Mouse (Mus musculus) R1 (cell line): ENCODE measurements around the gene Dqx1.

Source experiments
- DNase-seq: peaks from one replicate; pipeline ENCODE4 v3.0.0-alpha.2; 2018; ENCODE audit warnings: low read depth, low spot score

Dqx1 gene

DNA sequence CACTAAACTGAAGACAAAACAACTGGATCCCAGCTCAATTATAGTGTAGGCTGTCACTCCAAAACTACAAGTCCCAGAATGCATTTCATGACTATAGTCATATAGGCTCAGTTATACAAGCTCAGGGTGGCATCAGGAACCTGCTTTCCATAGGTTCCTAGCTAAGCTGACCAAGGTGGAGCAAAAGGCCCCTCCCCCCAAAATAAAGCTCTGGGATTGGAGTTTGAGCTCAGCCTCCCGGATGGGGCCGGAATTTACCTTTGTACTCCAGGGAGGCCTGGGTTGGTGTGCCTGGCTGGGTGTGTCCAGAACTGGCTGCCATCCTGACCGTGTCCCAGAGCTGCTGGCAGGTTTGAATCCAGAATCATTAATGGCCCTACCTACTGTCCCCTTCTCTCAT, at the start of gene Dqx1:
Gene Dqx1, plus strand, starts transcription at position 55 of the 400 bp plus-strand sequence.
- DNase-seq: peak; percentile 94

DNA sequence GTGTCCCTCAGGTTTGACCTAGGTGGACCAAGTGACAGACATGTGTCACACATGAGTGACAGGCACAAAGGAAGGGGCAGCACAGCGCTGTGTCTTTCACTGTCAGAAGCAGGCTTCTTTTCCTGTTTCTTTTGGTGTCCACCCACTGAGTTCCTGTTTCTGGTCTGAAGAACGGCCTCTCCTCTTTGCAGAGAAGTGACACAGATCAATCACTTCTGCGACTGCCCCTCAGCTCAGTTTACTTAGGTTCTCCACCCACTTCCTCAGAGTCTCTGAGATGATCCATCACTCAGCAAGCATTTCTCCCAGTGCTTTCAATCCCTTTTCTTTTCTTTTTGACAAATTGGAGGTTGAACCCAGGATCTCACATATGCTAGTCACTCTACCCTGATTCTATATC, 49.0 kb upstream of the Dqx1 start:
- no peak for DNase-seq

GRCm38 (mm10) chr6:83010010-83010409, 47.6 kb upstream of the Dqx1 start:
- DNase-seq: no peak

- DNase-seq: no peak
Measured at GRCm38 (mm10) chr6:83011255-83011654, 46.4 kb upstream of the Dqx1 start.

- DNase-seq: no peak
Measured at GRCm38 (mm10) chr6:83011756-83012155, 45.9 kb upstream of the Dqx1 start.

DNA sequence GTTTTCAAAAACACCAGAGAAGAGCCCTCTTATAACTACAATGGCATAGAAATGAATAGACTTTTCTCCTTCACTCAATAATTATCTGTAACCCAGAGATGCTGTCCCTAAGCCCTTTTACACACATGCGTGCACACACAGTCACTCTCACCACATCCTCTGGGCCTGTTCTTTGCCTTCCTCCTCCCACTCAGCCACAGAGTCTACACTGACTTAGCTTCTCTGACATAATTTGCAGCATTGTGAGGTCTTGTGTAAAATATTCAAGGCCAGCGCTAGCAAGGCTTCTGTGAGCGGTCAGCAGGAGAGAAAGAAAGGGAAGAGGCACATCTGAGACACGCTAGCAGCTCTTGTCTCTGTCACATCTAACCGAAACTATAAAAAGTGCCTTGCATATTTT, 44.2 kb upstream of the Dqx1 start:
- DNase-seq: no peak

DNA sequence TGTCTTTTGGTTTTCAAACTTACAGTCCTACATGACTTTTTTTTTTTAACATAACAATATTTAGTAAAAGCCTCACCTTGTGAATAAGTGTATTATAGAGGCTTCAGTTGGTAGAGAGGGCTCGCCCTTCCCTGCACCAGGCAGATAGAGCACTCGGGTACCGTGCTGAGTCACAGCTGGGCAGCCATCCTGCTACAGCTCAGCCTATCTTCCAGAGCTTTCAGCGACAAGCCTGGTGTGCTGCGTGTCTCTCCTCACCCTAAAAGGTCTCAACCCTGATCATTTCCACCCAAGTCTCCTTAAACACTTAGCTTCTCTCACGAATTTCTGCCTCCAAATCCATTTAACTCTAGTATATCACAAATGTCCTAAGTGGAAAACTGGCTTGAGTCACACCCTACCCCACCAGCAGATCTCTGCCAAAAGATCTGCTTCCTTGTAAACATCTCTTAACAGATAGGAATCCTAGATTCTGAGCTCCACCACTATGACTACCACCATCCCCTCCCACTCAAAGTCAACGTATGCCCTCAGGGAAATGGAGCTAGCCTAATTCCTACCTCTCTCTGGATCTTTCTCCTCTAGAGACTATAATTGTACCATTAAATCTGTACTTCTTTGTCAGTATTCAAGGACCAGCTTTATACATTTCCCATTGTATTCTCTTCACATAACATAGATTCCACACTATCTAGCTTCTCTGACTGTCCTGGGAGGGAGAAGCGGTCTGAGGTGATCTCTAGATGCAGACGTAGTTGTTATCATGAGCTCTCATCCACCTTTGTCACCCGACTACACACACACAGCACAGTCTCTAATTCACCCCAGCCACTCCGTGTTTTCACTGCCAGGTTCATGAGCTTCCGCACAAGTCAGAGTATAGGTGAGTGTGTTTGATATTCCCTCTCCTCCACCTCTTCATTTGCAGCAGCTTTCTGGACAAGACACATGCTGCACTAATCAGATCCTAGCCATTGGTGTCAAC, 42.9 kb upstream of the Dqx1 start:
- no peak for DNase-seq

GRCm38 (mm10) chr6:83015749-83016148, 41.9 kb upstream of the Dqx1 start:
- no peak for DNase-seq

GRCm38 (mm10) chr6:83017190-83017589, 40.5 kb upstream of the Dqx1 start:
- DNase-seq: no peak

DNA sequence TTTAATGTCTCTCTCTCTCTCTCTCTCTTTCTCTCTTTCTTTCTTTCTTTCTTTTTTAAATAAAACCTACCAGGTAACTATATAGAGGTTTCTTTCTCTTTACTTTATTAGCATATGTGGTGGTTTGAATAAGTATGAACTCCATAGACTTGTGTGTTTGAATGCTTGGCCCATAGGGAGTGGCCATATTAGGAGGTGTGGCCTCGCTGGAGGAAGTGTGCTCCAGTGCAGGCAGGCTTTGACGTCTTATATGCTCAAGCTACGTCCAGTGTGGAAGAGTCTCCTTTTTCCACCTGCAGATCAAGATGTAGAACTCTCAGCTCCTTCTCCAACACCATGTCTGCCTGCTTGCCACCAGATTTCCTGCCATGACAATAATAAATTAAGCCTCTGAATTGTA, 38.6 kb upstream of the Dqx1 start:
- DNase-seq: no peak

DNA sequence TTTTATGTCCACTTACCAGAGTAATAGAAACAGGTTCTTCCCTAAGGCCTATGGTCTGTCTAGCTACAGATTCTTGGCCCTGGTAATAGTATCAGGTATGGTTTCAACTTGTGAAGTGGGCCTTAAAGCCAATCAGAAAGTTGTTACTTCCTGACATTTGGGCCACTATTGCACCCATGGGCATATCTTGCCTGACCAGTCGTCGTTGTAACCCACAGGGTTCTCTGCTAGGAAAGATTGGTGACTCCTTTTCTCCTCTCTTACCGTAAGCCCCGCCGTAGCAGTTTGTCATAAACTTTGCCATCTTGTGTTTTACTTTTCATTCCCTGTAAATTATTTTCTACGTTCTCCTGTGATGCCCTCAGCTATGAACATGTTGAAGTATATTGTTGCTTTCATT, 37.5 kb upstream of the Dqx1 start:
- DNase-seq: no peak

DNA sequence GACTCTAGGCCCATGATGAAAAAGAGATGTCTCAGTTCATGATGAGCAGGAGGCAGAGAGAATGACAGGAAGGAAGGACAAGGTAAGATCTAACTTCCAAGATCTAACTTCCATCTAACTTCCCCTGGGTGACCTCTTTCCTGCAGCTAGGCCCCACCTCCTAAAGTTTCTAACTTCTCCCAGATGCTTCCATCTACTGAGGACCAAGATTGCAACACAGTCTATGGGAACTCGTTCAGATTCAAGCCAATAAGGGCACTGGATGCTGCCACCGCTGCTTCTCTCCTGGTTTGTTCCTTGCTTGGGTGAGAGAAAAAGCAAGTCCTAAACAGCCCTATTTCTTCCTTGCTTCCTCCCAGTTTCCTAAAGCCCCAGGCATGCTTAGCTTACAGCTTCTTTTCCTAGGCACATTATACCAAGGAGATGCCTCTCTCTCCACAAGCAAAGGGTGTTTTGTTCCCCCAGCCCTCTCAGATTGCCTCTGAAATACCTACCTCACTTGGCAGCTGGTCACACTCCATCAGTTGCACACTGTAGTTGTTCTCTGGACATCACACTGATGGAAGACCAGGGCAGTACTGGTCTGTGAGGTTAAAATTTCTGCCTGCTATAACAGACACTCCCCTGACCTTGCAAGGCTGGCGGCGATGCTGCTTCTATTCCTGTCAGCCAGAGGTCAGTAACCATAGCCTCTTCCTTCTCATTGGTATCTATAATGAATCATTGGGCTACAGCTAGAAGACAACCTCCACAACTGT, 36.6 kb upstream of the Dqx1 start:
- DNase-seq: no peak

DNA sequence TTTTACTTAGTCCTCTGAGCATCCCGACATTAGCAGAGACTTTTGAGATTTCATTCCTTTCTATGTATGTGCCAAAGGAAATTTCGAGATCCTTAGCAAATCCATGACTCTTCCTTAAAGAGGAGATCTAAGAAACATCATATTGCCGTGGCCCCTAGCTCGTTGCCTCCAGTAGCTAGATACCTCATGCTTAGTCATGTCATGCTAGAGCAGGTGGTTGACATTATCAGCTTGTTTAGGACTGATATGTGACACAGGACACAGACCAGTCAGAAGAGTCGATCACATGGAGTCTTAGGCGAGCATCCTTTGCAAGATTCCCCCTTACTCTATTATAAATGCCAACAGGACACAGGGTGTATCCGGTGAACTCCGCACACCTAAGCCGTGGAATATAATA, 34.6 kb upstream of the Dqx1 start:
- DNase-seq: no peak

DNA sequence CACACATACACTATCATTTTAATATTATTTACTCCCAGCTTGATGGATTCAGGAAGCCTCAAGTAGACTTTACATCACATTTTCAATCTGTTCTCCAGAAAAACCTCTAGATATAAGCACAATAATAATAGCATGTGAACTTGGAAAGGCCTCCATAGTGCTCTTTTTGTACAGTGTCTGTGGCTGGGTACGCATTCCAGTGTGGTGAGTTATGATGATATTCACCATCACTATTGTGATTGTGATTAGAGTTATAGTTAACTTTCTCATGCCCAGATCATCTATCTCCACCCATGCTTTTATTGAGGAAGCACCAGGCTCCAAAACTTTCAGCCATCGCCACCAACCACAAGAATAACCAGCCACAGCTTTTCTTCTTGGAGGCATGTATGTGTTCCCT, 33.9 kb upstream of the Dqx1 start:
- no peak for DNase-seq

DNA sequence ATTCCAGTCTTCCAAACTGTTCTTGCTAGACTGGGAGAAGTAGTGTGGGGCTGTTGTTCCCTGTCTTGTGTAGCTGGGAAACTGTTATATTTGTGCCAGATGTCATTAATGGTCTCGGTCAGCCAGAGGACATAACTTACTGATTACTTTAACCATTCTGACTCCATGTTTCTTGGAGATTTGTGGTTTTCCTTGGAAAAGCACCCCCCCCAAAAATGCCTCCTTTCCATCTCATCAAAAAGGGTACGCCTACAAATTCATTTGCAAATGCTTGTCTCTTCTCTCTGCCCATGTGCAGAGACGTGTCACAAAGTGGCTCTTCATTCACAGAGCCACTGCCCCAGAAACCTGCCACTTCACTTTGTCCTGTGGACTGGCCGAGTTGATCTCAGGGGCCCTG, 33.2 kb upstream of the Dqx1 start:
- DNase-seq: no peak

GRCm38 (mm10) chr6:83025221-83025620, 32.4 kb upstream of the Dqx1 start:
- no peak for DNase-seq

DNA sequence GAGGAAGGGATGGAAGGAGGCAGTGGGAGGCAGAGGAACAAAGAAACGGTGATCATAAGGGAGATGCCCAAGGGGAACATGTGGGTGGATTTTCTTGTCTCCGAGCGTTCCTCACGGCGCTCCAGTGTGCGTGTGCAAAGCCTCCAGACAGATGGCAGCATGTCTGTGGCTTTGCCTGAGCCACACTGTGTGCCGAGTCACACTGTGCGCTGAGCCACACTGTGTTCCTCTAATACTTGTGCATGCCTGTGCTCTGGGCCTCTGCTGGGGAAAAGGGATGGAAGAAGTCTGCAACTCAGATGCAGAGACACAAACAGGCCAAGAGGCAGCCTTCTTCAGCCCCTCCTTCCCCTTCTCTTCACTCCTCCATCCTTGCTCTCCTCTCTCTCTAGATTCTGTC, 30.4 kb upstream of the Dqx1 start:
- DNase-seq: no peak

DNA sequence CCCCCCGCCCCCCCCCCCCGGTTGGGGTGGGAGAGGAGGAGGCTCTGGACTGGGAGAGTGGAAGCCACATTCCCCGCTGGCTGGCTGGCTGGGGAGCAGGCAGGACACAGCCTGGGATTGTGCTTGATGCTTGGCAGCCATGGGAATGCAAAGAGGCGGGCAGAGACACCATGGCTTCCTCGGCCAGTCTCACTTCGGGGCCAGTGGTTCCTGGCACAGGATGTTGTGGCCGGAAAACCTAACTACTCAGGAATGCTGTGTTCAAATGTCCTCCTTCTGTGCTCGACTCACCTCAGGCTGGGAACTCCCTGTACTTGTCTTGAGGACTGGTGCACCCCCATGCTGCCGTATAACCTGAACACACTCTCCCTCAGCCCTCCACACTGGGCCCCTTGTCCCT, 29.9 kb upstream of the Dqx1 start:
- DNase-seq: no peak

- peak; percentile 22 for DNase-seq
Measured at GRCm38 (mm10) chr6:83029777-83030176, 27.9 kb upstream of the Dqx1 start.

DNA sequence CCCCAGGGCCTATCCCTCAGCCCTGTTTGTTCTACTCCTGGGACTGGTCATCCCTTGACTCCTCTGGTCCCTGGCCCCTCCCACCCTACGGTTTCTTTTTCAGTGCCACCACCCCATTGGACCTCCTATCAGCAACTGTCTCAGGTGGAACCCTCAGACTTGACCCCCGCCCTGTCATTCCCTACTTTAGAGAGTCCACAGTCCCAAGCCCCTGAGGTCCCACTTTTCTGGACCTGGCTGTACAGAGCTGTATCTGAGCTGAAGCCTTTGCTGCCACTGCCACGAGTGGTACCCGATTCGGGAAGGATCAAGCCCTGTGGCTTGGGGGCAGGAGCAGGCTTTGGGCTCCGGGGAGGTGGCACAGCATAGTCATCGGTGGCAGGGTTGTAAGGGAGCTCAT, 26.5 kb upstream of the Dqx1 start:
- no peak for DNase-seq

DNA sequence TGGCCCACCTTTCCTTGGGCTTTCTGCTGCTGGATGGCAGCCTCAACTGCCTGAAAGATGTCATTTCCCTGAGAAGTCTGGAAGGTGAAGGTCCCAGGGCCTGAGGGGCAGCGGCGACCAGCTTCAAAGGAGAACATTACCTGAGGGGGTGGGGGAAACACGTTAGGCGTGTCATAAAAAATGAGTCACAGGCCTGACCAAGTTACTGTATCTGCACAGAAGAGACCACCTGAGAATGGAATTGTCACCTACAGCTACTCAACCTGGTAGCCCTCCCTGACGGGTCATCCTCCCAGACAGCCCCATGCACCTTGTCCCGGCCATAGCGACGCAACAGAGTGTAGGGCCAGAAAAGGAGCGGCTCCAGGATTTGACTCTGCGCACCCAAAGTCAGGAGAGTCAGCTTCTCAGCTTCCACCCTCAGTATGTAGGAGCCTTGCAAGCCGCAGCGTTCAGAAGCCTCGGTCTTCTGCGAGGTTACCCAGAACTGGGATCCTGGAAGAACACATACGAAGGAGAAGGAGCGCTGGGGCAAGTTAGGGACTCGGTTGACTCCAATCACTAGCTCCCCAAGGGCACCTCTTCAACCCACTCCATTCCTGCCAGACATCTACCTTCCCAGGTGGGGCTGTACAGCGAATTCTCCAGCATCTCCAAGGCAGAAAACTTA, 25.6 kb upstream of the Dqx1 start:
- DNase-seq: no peak

DNA sequence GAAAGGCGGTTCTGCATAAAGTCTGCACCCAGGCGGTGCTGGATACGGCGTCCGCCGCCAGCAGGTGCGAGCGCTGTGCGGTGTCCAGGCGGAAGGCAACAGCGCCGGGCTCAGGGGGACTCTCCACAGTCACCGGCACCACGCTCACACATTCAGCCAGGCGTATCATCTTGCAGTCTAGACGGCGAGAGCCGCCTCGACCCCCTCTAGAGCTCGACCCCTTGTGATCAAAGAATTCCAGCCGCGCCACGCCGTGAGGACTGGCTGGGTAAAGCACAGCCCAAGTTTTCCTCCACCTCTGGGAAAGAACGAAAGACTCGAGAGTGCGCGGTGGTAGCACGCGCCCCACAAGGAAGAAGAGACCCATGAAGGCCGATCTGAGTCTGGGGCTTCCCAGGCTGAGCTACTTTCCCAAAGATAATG, 24.9 kb upstream of the Dqx1 start:
- DNase-seq: peak; percentile 76
